In the genomic region with DNA sequence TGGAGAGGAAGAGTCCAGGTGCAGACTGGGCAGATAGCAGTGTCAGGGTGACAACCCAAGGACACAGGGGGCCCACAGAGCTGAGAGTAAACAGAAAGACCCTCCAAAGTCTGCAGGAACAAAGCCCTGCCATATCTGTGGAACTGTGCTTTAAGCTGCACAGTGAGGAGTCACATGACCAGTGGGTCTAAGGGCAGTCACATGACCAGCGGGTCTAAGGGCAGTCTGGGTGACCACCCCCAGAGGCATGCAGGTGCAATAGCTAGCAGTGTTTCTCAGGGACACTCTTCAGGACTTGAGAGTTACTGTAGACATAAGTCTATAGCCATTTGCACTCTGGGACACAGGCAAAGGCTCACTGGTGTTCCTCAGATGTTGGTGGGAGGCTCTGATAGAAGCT, we compare ENCODE assay signal across 21 mouse cellular contexts. TPM values are rescaled to one million over a fixed set of nuclear protein-coding genes. Genes with fewer than 3 reads are reported as not detected.
DNase-seq lines count a peak whose midpoint lies in the region; ATAC-seq and TF ChIP-seq lines count a peak whose summit lies in the region.
"Had no signal": no experiment of that assay in that cellular context is flagged by ENCODE, and none has a peak within 500 bp of the region (broad histone marks: within the 10 kb centered on the region; RNA-seq: fewer than 3 reads in every experiment).

No protein-coding gene starts in this region.

- dilution Hi-C loops in CH12.LX (cut with MboI; ENCODE audit: extremely low pct_ligation_motif_present, extremely low pct_unique_long_range_greater_than_20kb, low sequenced_read_pairs) = no loop called here

- TF ChIP-seq RAD21 in CH12.LX (IDR thresholded peaks at IDR 0.05; ENCODE audit: low read depth, low read length) = no peak

- no peak overlapping the region for H3K27ac ChIP-seq in kidney, embryonic 15.5 days
- H3K27ac ChIP-seq in CH12.LX (ENCODE audit: insufficient read depth, low read depth) = no peak overlapping the region
- H3K27ac ChIP-seq: embryonic facial prominence, embryonic 13.5 days; forebrain, embryonic 12.5 days; hindbrain, embryonic 13.5 days; hindbrain, postnatal 0 days had no signal

- no peaks in the 10 kb centered on the region for H3K79me2 ChIP-seq in CH12.LX (replicated peaks; ENCODE audit: control insufficient read depth, extremely low read depth, insufficient read depth, poor library complexity, severe bottlenecking)

- no peak overlapping the region for H3K4me2 ChIP-seq in kidney, embryonic 15.5 days
- no peak overlapping the region for H3K4me2 ChIP-seq in CH12.LX (ENCODE audit: insufficient read depth, low read depth, poor library complexity, severe bottlenecking)
- H3K4me2 ChIP-seq: embryonic facial prominence, embryonic 13.5 days; forebrain, embryonic 12.5 days; hindbrain, embryonic 13.5 days had no signal

- no peak for TF ChIP-seq POLR2A in CH12.LX (IDR thresholded peaks at IDR 0.05; ENCODE audit: low read depth, low read length)

- 79% methylated on average over 1 of the region's 1 CpGs for WGBS in kidney, embryonic 15.5 days

- H3K9ac ChIP-seq in kidney, embryonic 15.5 days = no peak overlapping the region
- no peak overlapping the region for H3K9ac ChIP-seq in CH12.LX (ENCODE audit: insufficient read depth, low read depth)
- H3K9ac ChIP-seq: embryonic facial prominence, embryonic 13.5 days; forebrain, embryonic 12.5 days; forebrain, postnatal 0 days; hindbrain, embryonic 13.5 days had no signal

- peaks cover 26% of the 10 kb centered on the region for H3K36me3 ChIP-seq in kidney, embryonic 15.5 days
- H3K36me3 ChIP-seq in CH12.LX (replicated peaks in 1 of 2; ENCODE audit: control insufficient read depth in 1 of 2, insufficient read depth in 1 of 2, low read length in 1 of 2) = peaks cover 14 to 27% of the 10 kb centered on the region in 2 experiments

- TF ChIP-seq EP300 in CH12.LX (IDR thresholded peaks at IDR 0.05; ENCODE audit: low read length) = no peak

- ATAC-seq in kidney, embryonic 15.5 days (replicated peaks; ENCODE audit: low FRiP score) = no peak
- ATAC-seq: forebrain, postnatal 0 days; hindbrain, postnatal 0 days had no signal

- H3K9me3 ChIP-seq in kidney, embryonic 15.5 days (replicated peaks) = no peaks in the 10 kb centered on the region
- H3K9me3 ChIP-seq in CH12.LX (replicated peaks; ENCODE audit: low read length) = no peaks in the 10 kb centered on the region
- H3K9me3 ChIP-seq: embryonic facial prominence, embryonic 13.5 days; forebrain, embryonic 12.5 days; hindbrain, embryonic 13.5 days had no signal

- peak; percentile 67 for DNase-seq in kidney, adult 11 months
- DNase-seq in CH12.LX (ENCODE audit: extremely low read depth) (no peak), adipocyte (ENCODE audit: low spot score) (no peak)
- peak; percentile 46 for DNase-seq in kidney, postnatal 10 days
- DNase-seq in yolk sac, embryonic 10.5 days (ENCODE audit: low spot score) = peak; percentile 42
- no peak for DNase-seq in adrenal gland, postnatal 4 days (ENCODE audit: low spot score in 2 of 2)
- DNase-seq: adrenal gland, postnatal 14 days; cerebellum, adult 18-20 months; cerebellum, adult 9-11 months; cerebellum, postnatal 36 days; forebrain, postnatal 0 days; gastrocnemius, postnatal 14 days; heart, postnatal 10 days; heart, postnatal 4 days had no signal

- TF ChIP-seq CTCF in CH12.LX (conservative IDR thresholded peaks at IDR 0.05 in 1 of 2, IDR thresholded peaks at IDR 0.05 in 1 of 2; ENCODE audit: low read depth in 2 of 2, low read length in 2 of 2) = no peak

- peaks cover 6% of the 10 kb centered on the region; the same call in 1 of the 2 replicates for H3K27me3 ChIP-seq in kidney, embryonic 15.5 days
- peaks cover 6% of the 10 kb centered on the region for H3K27me3 ChIP-seq in CH12.LX (replicated peaks)

- in situ Hi-C loops in CH12.LX (cut with MboI; ENCODE audit: low pct_ligation_motif_present, low pct_unique_long_range_greater_than_20kb, low sequenced_read_pairs) = no loop called here

- H3K4me1 ChIP-seq in kidney, embryonic 15.5 days = no peaks in the 10 kb centered on the region
- H3K4me1 ChIP-seq in CH12.LX (ENCODE audit: control insufficient read depth in 1 of 2, insufficient read depth in 2 of 2) = no peaks in the 10 kb centered on the region
- H3K4me1 ChIP-seq: embryonic facial prominence, embryonic 13.5 days; hindbrain, embryonic 13.5 days had no signal

- no peak overlapping the region for H3K4me3 ChIP-seq in kidney, embryonic 15.5 days (replicated peaks)
- H3K4me3 ChIP-seq in CH12.LX (replicated peaks in 1 of 3; ENCODE audit: low read depth in 2 of 3, low read length in 2 of 3, poor library complexity in 1 of 3) = no peak overlapping the region
- H3K4me3 ChIP-seq: embryonic facial prominence, embryonic 13.5 days; forebrain, embryonic 12.5 days; hindbrain, embryonic 13.5 days had no signal

TF ChIP-seq in CH12.LX, 34 proteins besides CTCF, POLR2A, EP300 and RAD21:
- TF ChIP-seq USF2 (conservative IDR thresholded peaks at IDR 0.05; ENCODE audit: low read depth, low read length) (peak; percentile 23; the same call in 1 of the 2 replicates), CHD2 (IDR thresholded peaks at IDR 0.05; ENCODE audit: low read length) (no peak)

RNA-seq across cellular contexts. Expression of a gene that starts 6.6 kb away (rescaled TPM):
- 8.4 and 10.8 TPM in 2 replicates for polyA plus RNA-seq in kidney, embryonic 15.5 days (2015; fragmentation: Nextera tagmentation; extraction: Ambion mirVana)
- not detected in 2 replicates for total RNA-seq in CH12.LX (2012; rRNA removed)
- not detected in 2 replicates for total RNA-seq in CH12.LX (2014; rRNA removed)
- not detected in 2 replicates for polyA plus RNA-seq in CH12.LX (2012; ENCODE audit: insufficient read length, low read depth)
- 1 to 10 TPM; 2.9 to 5.6 TPM for total RNA-seq in adrenal gland, postnatal 4 days (2021)
- total RNA-seq: forebrain, postnatal 0 days; gastrocnemius, adult 18-20 months; gastrocnemius, postnatal 14 days; heart, adult 8-10 months; heart, postnatal 10 days; heart, postnatal 4 days had no signal
- polyA plus RNA-seq: forebrain, postnatal 0 days had no signal

RNA-seq across cellular contexts. Expression of a gene that starts 36.0 kb away (rescaled TPM):
- polyA plus RNA-seq in kidney, embryonic 15.5 days (2015; fragmentation: Nextera tagmentation; extraction: Ambion mirVana) = 4.1 and 4.5 TPM in 2 replicates
- 0.21 and 0.76 TPM in 2 replicates for total RNA-seq in CH12.LX (2012; rRNA removed)
- total RNA-seq in CH12.LX (2014; rRNA removed) = 0.48 and 0.72 TPM in 2 replicates
- polyA plus RNA-seq in CH12.LX (2012; ENCODE audit: insufficient read length, low read depth) = 1.7 and 2.0 TPM in 2 replicates
- 1 to 10 TPM; 5.5 to 7.0 TPM for total RNA-seq in adrenal gland, postnatal 4 days (2021)

RNA-seq across cellular contexts. Expression of a gene that starts 39.3 kb away (rescaled TPM):
- 276 and 287 TPM in 2 replicates for polyA plus RNA-seq in kidney, embryonic 15.5 days (2015; fragmentation: Nextera tagmentation; extraction: Ambion mirVana)
- total RNA-seq in CH12.LX (2012; rRNA removed) = 121 and 139 TPM in 2 replicates
- total RNA-seq in CH12.LX (2014; rRNA removed) = 168 and 175 TPM in 2 replicates
- polyA plus RNA-seq in CH12.LX (2012; ENCODE audit: insufficient read length, low read depth) = 154 and 209 TPM in 2 replicates
- total RNA-seq in adrenal gland, postnatal 4 days (2021) = 100 to 1,000 TPM; 164 to 177 TPM

RNA-seq across cellular contexts. Expression of a gene that starts 48.7 kb away (rescaled TPM):
- 844 and 965 TPM in 2 replicates for polyA plus RNA-seq in kidney, embryonic 15.5 days (2015; fragmentation: Nextera tagmentation; extraction: Ambion mirVana)
- total RNA-seq in CH12.LX (2012; rRNA removed) (not detected in 2 replicates), CH12.LX (2014; rRNA removed) (not detected in 2 replicates)
- not detected in 2 replicates for polyA plus RNA-seq in CH12.LX (2012; ENCODE audit: insufficient read length, low read depth)
- total RNA-seq in adrenal gland, postnatal 4 days (2021) = 1,000 to 10,000 TPM; 1,384 to 1,531 TPM

Comparison
In these comparisons a context has a peak if more than half of its experiments do, and no peak if none do; other contexts are left out.
1. DNase-seq: peak in kidney, adult 11 months (single experiment), kidney, postnatal 10 days (single experiment) and yolk sac, embryonic 10.5 days (single experiment); none in CH12.LX (single experiment), adipocyte (single experiment) and adrenal gland, postnatal 4 days (0 of 2).